Mouse (Mus musculus) cerebellum, postnatal 36 days (tissue): Measurements from ENCODE around the gene P4hb.

Experiments
- DNase-seq, 2 experiments: peaks; one replicate each; pipeline ENCODE4 v3.0.0; 2021 to 2022; ENCODE audit warnings: mixed read lengths in 2 of 2

P4hb gene

GRCm38 (mm10) chr11:120572752-120573584 is at the start of gene P4hb:
Gene P4hb (minus strand): TSS chr11:120573253.
- peak; percentile 99 to 100 for DNase-seq

GRCm38 (mm10) chr11:120622805-120623204 is 49.8 kb upstream of the P4hb start:
- DNase-seq, result no peak

GRCm38 (mm10) chr11:120620195-120620594 is 47.1 kb upstream of the P4hb start:
- DNase-seq, result no peak

- DNase-seq, result no peak
These were observed 45.8 kb upstream of the P4hb start for GRCm38 (mm10) chr11:120618619-120619535.

- DNase-seq, result peak; percentile 87 to 96
These were observed 44.6 kb upstream of the P4hb start, which contains the start of gene Pcyt2 for GRCm38 (mm10) chr11:120617519-120618112. Gene Pcyt2 (minus strand): TSS chr11:120617936.

GRCm38 (mm10) chr11:120616617-120617294 is 43.7 kb upstream of the P4hb start:
- DNase-seq, result peak in 1 of 2 experiments; percentile 17

GRCm38 (mm10) chr11:120615606-120616203 is 42.7 kb upstream of the P4hb start:
- peak in 1 of 2 experiments; percentile 20 for DNase-seq

- no peak for DNase-seq
These were observed 42.1 kb upstream of the P4hb start for GRCm38 (mm10) chr11:120615167-120615566.

- peak in 1 of 2 experiments; percentile 31 for DNase-seq
These were observed 40.9 kb upstream of the P4hb start for GRCm38 (mm10) chr11:120613976-120614375.

- DNase-seq, result peak in 1 of 2 experiments; percentile 19
These were observed 40.5 kb upstream of the P4hb start for GRCm38 (mm10) chr11:120613481-120613972.

- DNase-seq, result peak; percentile 95 to 96
These were observed 39.7 kb upstream of the P4hb start for GRCm38 (mm10) chr11:120612763-120613162.

GRCm38 (mm10) chr11:120610477-120611046 is 37.5 kb upstream of the P4hb start:
- DNase-seq, result no peak

- DNase-seq, result no peak
These were observed 36.2 kb upstream of the P4hb start for GRCm38 (mm10) chr11:120609250-120609649.

- DNase-seq, result peak in 1 of 2 experiments; percentile 10
These were observed 35.4 kb upstream of the P4hb start, which contains the start of gene Npb for GRCm38 (mm10) chr11:120608241-120609034. Gene Npb (plus strand): TSS chr11:120608477.

- no peak for DNase-seq
These were observed 33.7 kb upstream of the P4hb start for GRCm38 (mm10) chr11:120606764-120607163.

GRCm38 (mm10) chr11:120605667-120606066 is 32.6 kb upstream of the P4hb start:
- no peak for DNase-seq

- no peak for DNase-seq
These were observed 30.5 kb upstream of the P4hb start for GRCm38 (mm10) chr11:120603545-120603944.

- no peak for DNase-seq
These were observed 27.7 kb upstream of the P4hb start for GRCm38 (mm10) chr11:120600716-120601115.

GRCm38 (mm10) chr11:120598990-120599549 is 26.0 kb upstream of the P4hb start:
- no peak for DNase-seq
